In the genomic region with DNA sequence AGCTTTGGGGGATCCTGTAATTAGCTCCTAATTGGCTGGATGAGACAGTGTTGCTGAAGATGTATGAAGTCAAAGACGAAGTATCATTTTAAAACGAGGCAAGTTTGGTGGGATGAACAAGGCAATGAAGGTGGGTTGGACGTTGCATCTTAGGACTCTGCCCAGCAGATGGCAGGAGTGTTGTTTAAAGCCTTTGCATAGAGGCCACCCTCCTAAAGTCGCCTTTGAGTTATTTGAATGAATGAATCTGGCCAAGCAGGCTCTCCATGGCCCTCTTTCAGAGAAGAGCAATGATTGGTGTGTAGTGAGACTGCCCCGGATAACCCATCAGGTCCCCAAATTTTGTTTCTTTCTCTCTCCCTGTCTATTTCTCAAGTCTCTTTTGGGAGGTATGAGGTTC, we compare ENCODE assay signal across 13 mouse cellular contexts.
DNase-seq lines count a peak whose midpoint lies in the region; ATAC-seq lines count a peak whose summit lies in the region.
"Had no signal": no experiment of that assay in that cellular context is flagged by ENCODE, and none has a peak within 500 bp of the region (broad histone marks: within the 10 kb centered on the region; RNA-seq: fewer than 3 reads in every experiment).

No protein-coding gene starts in this region.

- 0 out of 2 replicates have a peak, but pooled peaks cover 3% of the 10 kb centered on the region for H3K4me1 ChIP-seq in forebrain, embryonic 14.5 days (ENCODE audit: control insufficient read depth, insufficient read depth, low read length)
- peaks cover 8% of the 10 kb centered on the region; the same call in 1 of the 2 replicates for H3K4me1 ChIP-seq in forebrain, embryonic 13.5 days

- H3K27ac ChIP-seq in forebrain, embryonic 14.5 days (ENCODE audit: low read depth, low read length): no peak overlapping the region
- H3K27ac ChIP-seq in forebrain, embryonic 13.5 days: no peak overlapping the region
- H3K27ac ChIP-seq: hindbrain, embryonic 13.5 days had no signal

- WGBS in forebrain, embryonic 14.5 days: 58% methylated on average over 5 of the region's 5 CpGs
- WGBS in forebrain, embryonic 13.5 days: 58% methylated on average over 5 of the region's 5 CpGs

- H3K4me3 ChIP-seq in forebrain, embryonic 14.5 days (ENCODE audit: low read depth, low read length): no peak overlapping the region
- no peak overlapping the region for H3K4me3 ChIP-seq in forebrain, embryonic 13.5 days
- H3K4me3 ChIP-seq: hindbrain, embryonic 13.5 days had no signal

- no peaks in the 10 kb centered on the region for H3K36me3 ChIP-seq in forebrain, embryonic 14.5 days (ENCODE audit: control insufficient read depth, insufficient read depth, low read length)
- no peaks in the 10 kb centered on the region for H3K36me3 ChIP-seq in forebrain, embryonic 13.5 days (ENCODE audit: poor library complexity, severe bottlenecking)
- H3K36me3 ChIP-seq: hindbrain, embryonic 13.5 days had no signal

- no peak for ATAC-seq in forebrain, embryonic 14.5 days
- ATAC-seq in forebrain, embryonic 13.5 days: no peak
- ATAC-seq in CD4-positive, CD25-positive, alpha-beta regulatory T cell, adult 4 months: no peak
- ATAC-seq: midbrain, embryonic 16.5 days had no signal

- no peaks in the 10 kb centered on the region for H3K9me3 ChIP-seq in forebrain, embryonic 14.5 days (replicated peaks; ENCODE audit: control insufficient read depth, low read length)
- no peaks in the 10 kb centered on the region for H3K9me3 ChIP-seq in forebrain, embryonic 13.5 days (replicated peaks)
- H3K9me3 ChIP-seq: hindbrain, embryonic 13.5 days had no signal

- H3K4me2 ChIP-seq in forebrain, embryonic 14.5 days (ENCODE audit: low read length): no peak overlapping the region
- no peak overlapping the region for H3K4me2 ChIP-seq in forebrain, embryonic 13.5 days
- H3K4me2 ChIP-seq: hindbrain, embryonic 13.5 days had no signal

- peak; percentile 22 for DNase-seq in forebrain, embryonic 14.5 days (ENCODE audit: low spot score)
- DNase-seq in left cerebral cortex, adult 18-20 months (ENCODE audit: low spot score in 2 of 2): peak; percentile 5 to 7
- DNase-seq in left cerebral cortex, adult 8-10 months (ENCODE audit: low spot score in 2 of 2): no peak
- peak; percentile 7 for DNase-seq in urinary bladder, postnatal 14 days (ENCODE audit: low spot score)
- no peak for DNase-seq in urinary bladder, postnatal 36 days (ENCODE audit: low spot score in 2 of 2)
- no peak for DNase-seq in natural killer cell, adult 2 months (ENCODE audit: low spot score in 2 of 2)
- DNase-seq: gastrocnemius, postnatal 25 days; layer of hippocampus, adult 9-11 months; thymus, adult 2 months had no signal

- H3K9ac ChIP-seq in forebrain, embryonic 14.5 days (ENCODE audit: low read length): no peak overlapping the region
- H3K9ac ChIP-seq in forebrain, embryonic 13.5 days: no peak overlapping the region
- H3K9ac ChIP-seq: hindbrain, embryonic 13.5 days had no signal

- no peaks in the 10 kb centered on the region for H3K27me3 ChIP-seq in forebrain, embryonic 14.5 days (replicated peaks; ENCODE audit: control insufficient read depth, insufficient read depth, low read length)
- H3K27me3 ChIP-seq in forebrain, embryonic 13.5 days: no peaks in the 10 kb centered on the region; the same call in 1 of the 2 replicates

Comparison
In these comparisons a context has a peak if more than half of its experiments do, and no peak if none do; other contexts are left out.
1. DNase-seq: peak in forebrain, embryonic 14.5 days (single experiment), left cerebral cortex, adult 18-20 months (2 of 2) and urinary bladder, postnatal 14 days (single experiment); none in left cerebral cortex, adult 8-10 months (0 of 2), urinary bladder, postnatal 36 days (0 of 2) and natural killer cell, adult 2 months (0 of 2).